Mouse (Mus musculus) liver, adult (tissue): ENCODE data around the gene Tma7.

Experiments used
- GATA4 ChIP-seq: IDR thresholded peaks from 2 replicates; pipeline ENCODE4 v1.6.1; 2014; ENCODE audit warnings: mild to moderate bottlenecking, low read length; ENCODE audit not compliant: insufficient replicate concordance

The Tma7 gene

DNA sequence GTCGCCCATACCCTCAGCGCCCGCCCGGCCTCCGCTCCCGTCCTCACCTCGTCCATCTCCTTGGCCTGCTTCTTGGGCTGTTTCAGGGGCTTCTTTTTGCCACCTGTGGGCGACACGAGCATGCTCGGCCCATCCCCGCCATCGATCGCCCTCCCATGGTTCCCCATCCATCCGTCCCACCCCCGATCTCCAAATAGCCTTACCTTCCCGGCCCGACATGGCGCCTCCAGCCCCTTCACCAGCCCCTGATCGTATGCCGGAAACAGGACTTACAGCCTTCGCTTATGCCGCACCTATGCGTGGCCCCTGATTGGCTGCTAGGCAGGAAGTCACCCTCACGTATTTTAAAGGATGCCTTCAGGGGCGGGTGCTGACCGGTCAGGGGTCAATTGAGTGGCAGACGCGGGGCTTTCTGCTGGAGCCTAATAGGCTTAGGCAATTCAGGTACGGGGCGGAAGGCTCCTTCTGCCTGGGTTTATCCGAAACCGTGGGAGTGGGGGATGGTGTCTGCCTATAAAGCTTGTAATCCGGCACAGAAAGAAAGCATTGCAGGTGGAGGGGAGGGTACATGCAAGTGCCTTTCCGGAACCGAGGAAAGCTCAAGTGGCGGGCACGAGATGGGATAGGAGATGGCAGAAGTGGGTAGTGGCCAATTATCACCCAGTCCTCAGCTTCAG lies at the start of gene Tma7, which contains the start of gene Ccdc51:
Gene Tma7 (minus strand): TSS at position 464 of the 677 bp plus-strand sequence.
Gene Ccdc51 (plus strand): TSS at position 370 of the 677 bp plus-strand sequence.
- peak; percentile 12; the same call in 1 of the 2 replicates for TF ChIP-seq GATA4

GRCm38 (mm10) chr9:109130076-109130475 lies 47.7 kb upstream of the Tma7 start:
- no peak for TF ChIP-seq GATA4

- no peak for TF ChIP-seq GATA4
Observed at GRCm38 (mm10) chr9:109128211-109128610, 45.8 kb upstream of the Tma7 start.

- TF ChIP-seq GATA4 = no peak
Observed at GRCm38 (mm10) chr9:109127076-109127475, 44.7 kb upstream of the Tma7 start.

DNA sequence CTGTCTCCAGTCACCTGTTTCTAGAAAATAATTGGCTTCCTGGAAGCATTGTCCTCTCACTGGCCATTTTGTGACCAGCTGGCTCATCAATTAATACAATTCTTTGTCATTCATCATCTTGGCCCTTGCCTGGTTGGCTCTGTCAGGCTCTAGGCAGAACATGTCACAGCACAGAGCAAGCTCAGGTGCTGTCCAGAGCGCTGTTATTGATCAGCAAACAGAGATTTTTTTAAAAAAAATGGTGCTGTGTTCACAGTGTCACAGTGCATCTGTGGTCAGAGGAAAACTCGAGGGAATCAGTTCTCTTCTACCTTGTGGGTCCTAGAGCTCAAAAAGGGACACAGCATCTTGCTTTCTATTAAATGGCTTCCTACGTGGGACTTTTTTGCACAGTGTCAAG lies 43.1 kb upstream of the Tma7 start:
- no peak for TF ChIP-seq GATA4

- no peak for TF ChIP-seq GATA4
Observed at GRCm38 (mm10) chr9:109125043-109125442, 42.7 kb upstream of the Tma7 start.

GRCm38 (mm10) chr9:109124164-109124563 lies 41.8 kb upstream of the Tma7 start:
- no peak for TF ChIP-seq GATA4

- TF ChIP-seq GATA4 = no peak
Observed at GRCm38 (mm10) chr9:109123266-109123665, 40.9 kb upstream of the Tma7 start.

- TF ChIP-seq GATA4 = no peak
Observed at GRCm38 (mm10) chr9:109122553-109123085, 40.2 kb upstream of the Tma7 start.

DNA sequence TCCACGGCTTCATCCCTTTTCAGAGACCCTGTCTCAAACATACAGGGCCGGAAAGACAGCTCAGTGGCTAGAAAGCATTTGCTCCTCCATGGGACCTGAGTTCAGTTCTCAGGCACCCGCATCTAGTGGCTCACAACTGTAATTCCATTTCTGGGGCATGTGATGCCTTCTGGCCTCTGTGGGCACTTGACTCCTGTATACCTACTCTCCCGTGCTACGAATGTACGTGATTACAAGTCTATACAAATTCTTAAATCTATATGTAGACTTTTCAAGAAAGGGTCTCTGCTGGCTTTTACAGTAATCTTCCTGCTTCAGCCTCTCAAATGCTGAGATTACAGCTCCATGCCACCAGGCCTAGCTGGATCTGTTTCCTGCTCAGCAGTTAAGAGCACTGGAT lies 38.6 kb upstream of the Tma7 start:
- no peak for TF ChIP-seq GATA4

DNA sequence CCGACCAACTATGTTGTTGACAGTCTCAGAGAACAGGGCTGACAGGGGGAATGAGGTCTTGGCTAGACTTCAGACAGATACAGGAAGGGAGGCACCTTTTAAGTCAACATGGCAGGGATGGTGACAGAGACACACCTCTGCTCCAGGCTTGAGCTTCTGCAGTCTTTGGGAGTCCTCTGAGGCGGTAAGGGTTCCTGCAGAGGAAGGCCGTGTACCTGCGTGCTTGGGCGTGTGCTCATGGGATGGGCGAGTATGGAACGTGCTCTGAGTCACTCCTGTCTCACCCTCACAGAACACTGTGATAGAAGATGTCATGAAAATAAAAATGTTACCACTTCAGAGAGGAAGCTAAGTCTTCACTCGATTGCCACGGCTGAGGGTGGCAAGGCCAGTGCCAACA lies 37.2 kb upstream of the Tma7 start:
- TF ChIP-seq GATA4 = no peak

DNA sequence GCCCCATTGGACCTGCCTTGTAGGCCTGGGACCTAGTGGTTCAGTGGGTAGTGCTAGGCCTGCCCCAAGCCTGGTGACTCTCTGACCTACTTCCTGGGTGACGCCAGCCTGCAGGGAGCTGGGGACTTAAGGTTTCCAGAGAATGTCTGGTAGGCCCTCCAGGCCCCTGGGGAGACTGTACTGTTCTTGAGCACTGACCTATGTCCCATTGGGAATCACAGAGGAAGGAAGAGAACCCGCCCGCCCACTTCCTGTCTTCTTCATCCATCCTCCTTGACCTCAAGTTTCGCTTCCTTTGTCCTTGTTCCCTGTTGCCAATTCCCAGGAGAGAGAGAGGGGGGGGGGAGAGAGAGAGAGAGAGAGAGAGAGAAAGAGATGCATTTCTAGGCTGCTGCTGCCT lies 35.7 kb upstream of the Tma7 start:
- no peak for TF ChIP-seq GATA4

DNA sequence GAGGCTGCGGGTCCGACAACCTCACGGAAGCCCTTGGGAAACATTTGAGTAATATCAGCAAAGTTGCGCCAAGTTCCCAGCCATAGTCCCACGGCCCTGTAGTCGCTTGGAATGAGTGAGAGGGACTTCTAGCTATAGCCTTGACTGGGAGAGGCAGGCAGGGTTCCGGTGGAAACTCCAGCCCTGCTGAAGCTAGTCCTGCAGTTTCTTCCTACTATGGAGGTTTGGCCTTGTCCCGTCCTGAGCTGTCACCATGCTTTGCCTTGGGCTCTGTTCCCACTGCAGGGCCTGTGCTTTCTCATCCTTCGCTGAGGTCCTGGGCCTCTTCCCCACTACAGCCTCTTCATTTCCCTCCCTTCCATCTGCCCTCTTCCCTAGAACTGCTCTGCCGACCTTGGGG lies 33.8 kb upstream of the Tma7 start:
- no peak for TF ChIP-seq GATA4

DNA sequence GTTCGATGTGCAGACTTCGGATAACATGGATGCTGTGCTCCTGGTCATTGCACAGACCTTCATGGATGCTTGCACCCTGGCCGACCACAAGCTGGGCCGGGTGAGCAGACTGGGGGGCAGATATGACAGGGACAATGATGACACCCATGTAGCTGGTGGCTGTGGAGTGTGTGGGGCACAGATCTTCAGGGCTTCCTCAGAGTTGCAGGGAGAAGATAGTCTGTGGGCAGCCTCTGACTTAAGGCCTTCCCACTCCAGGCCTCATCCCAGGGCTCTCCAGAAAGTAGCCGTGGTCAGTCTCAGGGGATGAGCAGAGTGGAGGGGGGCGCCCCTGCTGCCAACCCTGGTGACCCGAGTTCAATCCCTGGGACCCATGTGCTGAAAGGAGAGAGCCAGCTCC lies 32.5 kb upstream of the Tma7 start:
- no peak for TF ChIP-seq GATA4

- no peak for TF ChIP-seq GATA4
Observed at GRCm38 (mm10) chr9:109114276-109114675, 31.9 kb upstream of the Tma7 start.

DNA sequence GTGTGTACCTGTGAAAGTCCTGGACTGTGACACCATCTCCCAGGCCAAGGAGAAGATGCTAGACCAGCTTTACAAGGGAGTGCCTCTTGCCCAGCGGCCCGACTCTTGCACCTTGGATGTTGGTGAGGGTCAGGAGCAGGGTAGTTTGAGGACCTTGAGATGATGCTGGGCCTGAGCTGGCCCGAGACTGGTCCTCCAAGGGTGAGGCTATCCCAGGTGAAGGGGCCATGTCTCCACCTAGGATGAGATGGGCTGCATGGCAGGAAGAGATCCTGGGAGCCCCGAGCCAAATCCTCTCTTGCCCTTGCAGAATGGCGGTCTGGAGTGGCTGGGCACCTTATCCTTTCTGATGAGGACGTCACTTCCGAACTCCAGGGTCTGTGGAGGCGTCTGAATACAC lies 30.9 kb upstream of the Tma7 start:
- TF ChIP-seq GATA4 = no peak

DNA sequence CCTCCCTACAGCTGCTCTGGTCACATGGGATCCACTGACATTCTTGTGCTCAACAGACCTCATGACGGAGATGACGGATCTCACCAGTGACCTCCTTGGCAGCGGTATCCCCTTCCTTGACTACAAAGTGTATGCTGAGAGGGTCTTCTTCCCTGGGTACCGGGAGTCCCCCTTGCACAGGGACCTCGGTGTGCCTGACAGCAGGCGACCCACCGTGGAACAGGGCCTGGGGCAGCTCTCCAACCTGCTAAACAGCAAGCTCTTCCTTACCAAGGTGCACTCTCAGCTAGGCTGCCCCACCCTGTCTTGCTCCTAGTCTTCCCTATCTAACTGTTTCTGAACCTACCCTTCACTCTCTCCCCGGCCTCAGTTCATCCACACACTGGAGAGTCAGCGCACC lies 29.2 kb upstream of the Tma7 start:
- TF ChIP-seq GATA4 = no peak
